Mouse (Mus musculus) midbrain, embryonic 10.5 days (tissue): Measurements from ENCODE around the gene Gimd1. TPM values are rescaled to one million over a fixed set of nuclear protein-coding genes. Genes with fewer than 3 reads are reported as not detected.

ENCODE experiments used
- DNase-seq: peaks from one replicate; pipeline ENCODE4 v3.0.0-alpha.2; 2017; ENCODE audit warnings: low spot score
- H3K27ac ChIP-seq: fragments of 300-500 bp; sonication (generic); replicated peaks from 2 replicates; pipeline ENCODE4 v1.5.1; 2016; ENCODE audit warnings: mild to moderate bottlenecking
- H3K27me3 ChIP-seq: fragments of 300-500 bp; sonication (generic); 2 replicates; pipeline ENCODE4 v1.6.1; 2016; ENCODE audit warnings: low read depth, mild to moderate bottlenecking; ENCODE audit not compliant: poor library complexity, severe bottlenecking
- H3K36me3 ChIP-seq: fragments of 300-500 bp; sonication (generic); 2 replicates; pipeline ENCODE4 v1.6.1; 2016; ENCODE audit warnings: mild to moderate bottlenecking, moderate library complexity
- H3K4me1 ChIP-seq: fragments of 300-500 bp; sonication (generic); 2 replicates; pipeline ENCODE4 v1.6.1; 2016
- H3K4me3 ChIP-seq: fragments of 300-500 bp; sonication (generic); 2 replicates; pipeline ENCODE4 v1.5.1; 2016; ENCODE audit warnings: mild to moderate bottlenecking, moderate library complexity
- H3K9me3 ChIP-seq: fragments of 300-500 bp; sonication (generic); replicated peaks from 2 replicates; pipeline ENCODE4 v1.6.1; 2016; ENCODE audit warnings: mild to moderate bottlenecking
- whole genome bisulfite sequencing: fragments of 180-500 bp; shearing (Covaris S2); methylation state at CpG from one replicate; pipeline ENCODE4 v1.1.7; 2016; 5-methylcytosine and 5-hydroxymethylcytosine counted together
- polyA plus RNA-seq: library from polyadenylated mRNA; unstranded; fragments of >200 nt; fragmentation: Nextera tagmentation; extraction: Ambion mirVana; gene quantifications from 2 replicates; pipeline ENCODE4 v1.2.1, GENCODE M21; 2016

The Gimd1 gene
- polyA plus RNA-seq: not detected in 2 replicates

DNA sequence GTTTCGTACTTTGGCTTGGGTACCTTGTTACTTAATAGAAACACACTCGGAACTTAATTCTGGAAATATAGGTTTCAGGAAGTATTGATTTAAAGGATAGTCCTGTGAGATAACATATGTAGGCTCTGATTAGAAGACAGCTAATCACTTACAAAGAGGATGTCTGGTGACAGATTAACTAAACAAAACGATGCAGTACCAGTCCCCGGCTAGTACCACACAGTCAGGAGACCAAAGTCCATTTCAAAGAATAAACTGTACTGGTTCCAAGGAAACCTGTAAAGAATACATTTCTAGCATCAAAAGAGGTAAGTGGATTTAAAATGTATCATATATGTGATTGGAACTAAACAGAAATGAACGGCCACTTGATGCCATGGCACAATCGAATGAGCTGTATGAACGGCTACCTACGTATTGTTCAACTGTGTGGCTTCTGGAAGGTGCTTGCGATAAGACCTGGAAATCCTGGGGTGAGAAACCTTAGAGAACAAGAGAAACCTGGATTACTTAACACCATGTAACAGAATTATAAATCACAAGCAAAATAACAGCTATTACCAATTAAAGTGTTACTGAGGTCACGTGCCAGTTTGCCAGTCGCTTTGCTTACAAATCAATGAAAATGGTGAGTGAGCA, at the start of gene Gimd1:
Gimd1 (plus strand) TSS at position 220 of the 639 bp plus-strand sequence.
- Histone ChIP-seq H3K4me1 (no peaks in the 10 kb centered on the region), H3K27ac (no peak within 1 kb of the TSS), H3K27me3 (no peaks in the 10 kb centered on the region), H3K9me3 (no peaks in the 10 kb centered on the region), H3K36me3 (no peaks in the 10 kb centered on the region), H3K4me3 (no peak within 1 kb of the TSS)
- 94% methylated on average over 11 of the region's 11 CpGs for WGBS
- DNase-seq: no peak

DNA sequence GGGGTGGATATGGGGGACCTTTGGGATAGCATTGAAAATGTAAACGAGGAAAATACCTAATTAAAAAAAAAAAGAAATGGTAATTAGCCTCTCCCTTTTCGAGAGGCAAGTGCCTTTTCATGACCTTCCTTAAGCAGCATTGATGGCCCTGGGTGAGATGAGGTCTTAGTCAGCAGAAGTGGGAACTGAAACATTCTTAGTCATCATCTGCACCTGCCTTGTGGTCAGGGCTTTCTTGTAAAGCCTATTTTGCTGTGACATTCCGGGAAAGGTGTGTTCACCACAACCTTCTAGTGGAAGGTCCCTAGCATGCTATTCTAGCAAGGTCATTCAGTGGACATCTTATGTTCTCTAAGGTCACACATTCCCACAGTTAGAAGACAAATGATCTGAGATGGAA, 48.4 kb upstream of the Gimd1 start:
- H3K27me3 ChIP-seq: no peaks in the 10 kb centered on the region

GRCm38 (mm10) chr3:132582339-132582738, 47.3 kb upstream of the Gimd1 start:
- Histone ChIP-seq H3K4me1 (no peaks in the 10 kb centered on the region), H3K27me3 (no peaks in the 10 kb centered on the region), H3K9me3 (no peaks in the 10 kb centered on the region), H3K4me3 (no peak overlapping the region), H3K27ac (no peak overlapping the region), H3K36me3 (no peaks in the 10 kb centered on the region)
- 66% methylated on average over 4 of the region's 4 CpGs for WGBS
- no peak for DNase-seq

More for the DNA sequence above, 48.4 kb upstream of the Gimd1 start:
- Histone ChIP-seq H3K27ac (no peak overlapping the region), H3K36me3 (no peaks in the 10 kb centered on the region), H3K4me1 (no peaks in the 10 kb centered on the region), H3K4me3 (no peak overlapping the region), H3K9me3 (no peaks in the 10 kb centered on the region)
- 85% methylated on average over 3 of the region's 3 CpGs for WGBS
- DNase-seq: no peak

DNA sequence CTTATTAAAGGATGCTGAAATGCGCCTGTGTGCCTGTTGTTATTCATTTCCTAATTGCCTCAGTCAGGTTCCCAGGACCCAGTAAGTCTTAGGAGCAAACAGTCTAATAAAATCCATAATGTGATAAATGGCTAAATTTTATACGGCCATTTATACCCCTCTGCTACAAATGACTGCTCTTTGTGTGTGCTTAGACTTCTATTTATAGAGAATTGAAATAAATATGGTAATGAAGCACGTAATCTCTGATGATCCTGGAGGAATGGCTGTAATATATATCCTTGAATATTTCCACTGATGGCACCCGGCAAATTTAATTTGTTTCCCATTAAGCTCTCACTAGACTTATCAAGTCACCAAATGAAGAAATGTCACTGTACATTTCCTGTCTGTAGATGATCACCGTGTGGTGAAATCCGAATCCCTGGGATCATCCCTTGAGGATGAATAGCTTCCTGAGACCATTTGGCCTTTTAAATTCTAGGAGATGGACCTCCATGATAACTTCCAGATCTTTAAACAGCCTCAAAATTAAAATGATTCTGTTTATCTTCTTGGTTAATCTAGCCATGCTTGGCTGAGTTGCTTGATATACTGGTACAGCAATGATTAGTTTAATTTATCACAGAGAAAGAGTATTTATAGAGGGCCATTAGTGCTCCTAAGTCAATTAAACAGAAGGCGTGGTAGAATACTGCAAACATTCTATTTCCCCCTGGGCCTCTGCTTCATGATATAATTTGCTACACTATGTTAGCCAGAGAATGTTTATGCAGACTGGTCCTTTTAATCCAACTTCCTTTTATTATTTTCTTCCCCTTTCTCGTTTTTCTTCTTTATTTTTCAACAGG, 44.3 kb upstream of the Gimd1 start:
- H3K4me3 ChIP-seq: no peak overlapping the region
- no peak overlapping the region for H3K27ac ChIP-seq
- DNase-seq: no peak
- H3K36me3 ChIP-seq: no peaks in the 10 kb centered on the region
- no peaks in the 10 kb centered on the region for H3K27me3 ChIP-seq
- no peaks in the 10 kb centered on the region for H3K4me1 ChIP-seq
- WGBS: 83% methylated on average over 8 of the region's 8 CpGs
- no peaks in the 10 kb centered on the region for H3K9me3 ChIP-seq

DNA sequence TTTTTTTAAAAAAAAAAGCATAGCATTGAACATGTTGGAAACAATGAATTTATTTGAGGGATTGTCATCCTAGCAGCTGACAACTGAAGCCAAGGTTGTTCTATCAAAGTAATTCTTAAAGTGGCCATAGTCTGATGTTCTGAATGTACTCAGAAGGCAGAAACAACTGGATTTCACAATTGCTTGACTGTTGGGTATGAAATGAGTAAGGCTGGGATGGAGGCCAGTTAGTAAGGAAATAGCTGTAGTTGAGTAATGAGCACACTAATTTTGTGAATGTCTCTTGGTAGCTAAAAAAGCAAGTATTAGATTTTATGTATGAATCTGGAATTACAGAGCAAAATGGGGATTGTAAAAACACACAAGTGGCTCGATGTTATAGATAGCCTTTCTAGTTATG, 41.5 kb upstream of the Gimd1 start:
- Histone ChIP-seq H3K27me3 (no peaks in the 10 kb centered on the region), H3K9me3 (no peaks in the 10 kb centered on the region), H3K4me3 (no peak overlapping the region), H3K27ac (no peak overlapping the region), H3K36me3 (no peaks in the 10 kb centered on the region), H3K4me1 (no peaks in the 10 kb centered on the region)
- WGBS: 87% methylated on average over 1 of the region's 1 CpGs
- DNase-seq: no peak

GRCm38 (mm10) chr3:132590010-132590409, 39.6 kb upstream of the Gimd1 start:
- Histone ChIP-seq H3K9me3 (no peaks in the 10 kb centered on the region), H3K27me3 (no peaks in the 10 kb centered on the region), H3K4me1 (no peaks in the 10 kb centered on the region), H3K36me3 (no peaks in the 10 kb centered on the region), H3K4me3 (no peak overlapping the region), H3K27ac (no peak overlapping the region)
- DNase-seq: no peak
- WGBS: 81% methylated on average over 3 of the region's 3 CpGs

DNA sequence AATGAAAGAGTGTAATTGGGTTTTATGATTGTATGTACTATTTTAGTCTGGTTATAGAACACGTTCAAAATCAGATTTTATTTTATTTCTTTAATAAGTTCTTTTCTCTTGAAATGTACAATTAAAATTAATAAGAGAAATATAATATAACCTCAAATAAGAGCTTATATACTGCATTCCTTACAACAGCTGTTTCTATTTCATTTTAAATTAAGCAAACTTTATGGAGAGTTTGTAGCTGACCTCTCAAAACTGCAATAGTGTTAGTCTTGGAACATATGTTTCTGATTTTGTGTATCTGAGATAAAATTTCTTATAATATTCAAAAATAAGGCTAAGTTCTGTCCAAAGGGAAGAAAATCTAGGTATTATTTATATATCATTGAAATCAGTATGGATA, 39.0 kb upstream of the Gimd1 start:
- no peaks in the 10 kb centered on the region for H3K36me3 ChIP-seq
- DNase-seq: no peak
- WGBS: 73% methylated on average over 1 of the region's 1 CpGs
- no peaks in the 10 kb centered on the region for H3K4me1 ChIP-seq
- no peak overlapping the region for H3K27ac ChIP-seq
- H3K9me3 ChIP-seq: no peaks in the 10 kb centered on the region
- H3K4me3 ChIP-seq: no peak overlapping the region
- H3K27me3 ChIP-seq: no peaks in the 10 kb centered on the region

DNA sequence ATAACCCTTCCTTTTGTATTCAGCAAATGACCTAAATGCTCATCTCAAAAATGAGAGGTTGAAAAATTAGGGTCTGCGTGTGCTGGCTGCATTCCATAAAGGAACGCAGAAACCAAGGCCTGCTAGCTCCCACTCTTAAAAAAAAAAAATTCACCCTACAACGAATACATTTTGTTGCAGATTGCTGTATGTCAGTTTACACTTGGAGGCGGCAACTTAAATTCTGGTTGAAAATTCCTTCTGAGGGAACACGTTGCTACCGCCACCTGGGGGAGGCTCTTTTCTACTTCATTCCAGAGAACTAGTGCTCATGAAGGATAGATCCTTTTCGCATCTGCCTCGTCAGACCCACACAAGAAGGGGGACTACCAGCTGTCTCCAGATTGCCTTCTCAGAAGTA, 879 bp upstream of the Gimd1 start:
- H3K9me3 ChIP-seq: no peaks in the 10 kb centered on the region
- H3K4me1 ChIP-seq: no peaks in the 10 kb centered on the region
- DNase-seq: no peak
- H3K27me3 ChIP-seq: no peaks in the 10 kb centered on the region
- no peak overlapping the region for H3K4me3 ChIP-seq
- no peak overlapping the region for H3K27ac ChIP-seq
- 62% methylated on average over 8 of the region's 8 CpGs for WGBS
- no peaks in the 10 kb centered on the region for H3K36me3 ChIP-seq

DNA sequence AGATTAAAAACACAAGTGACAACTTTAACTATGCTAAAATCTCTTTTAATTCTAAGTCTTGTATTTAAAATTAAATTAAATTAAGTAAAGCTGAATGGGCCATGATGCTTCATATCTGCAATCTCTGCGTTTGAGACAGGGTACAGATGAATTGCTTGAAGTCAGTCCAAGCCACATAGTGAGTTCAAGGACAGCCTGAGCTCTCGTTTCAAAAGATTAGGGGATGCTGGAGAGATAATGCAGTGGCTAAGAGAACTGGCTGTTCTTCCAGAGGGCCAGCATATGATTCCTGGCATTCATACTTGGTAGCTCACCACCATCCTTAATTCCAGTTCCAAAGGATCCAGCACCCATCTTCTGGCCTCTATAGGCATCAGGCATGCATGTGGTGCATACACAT, 3.6 kb downstream of the Gimd1 start:
- Histone ChIP-seq H3K36me3 (no peaks in the 10 kb centered on the region), H3K27ac (no peak overlapping the region), H3K27me3 (no peaks in the 10 kb centered on the region), H3K4me1 (no peaks in the 10 kb centered on the region), H3K4me3 (no peak overlapping the region), H3K9me3 (no peaks in the 10 kb centered on the region)
- DNase-seq: no peak
- WGBS: 75% methylated on average over 2 of the region's 2 CpGs

- Histone ChIP-seq H3K27me3 (no peaks in the 10 kb centered on the region), H3K27ac (no peak overlapping the region), H3K4me3 (no peak overlapping the region), H3K36me3 (no peaks in the 10 kb centered on the region), H3K4me1 (no peaks in the 10 kb centered on the region), H3K9me3 (no peaks in the 10 kb centered on the region)
- DNase-seq: no peak
- WGBS: 86% methylated on average over 3 of the region's 3 CpGs
Observed at GRCm38 (mm10) chr3:132637080-132637479, 7.5 kb downstream of the Gimd1 start.

DNA sequence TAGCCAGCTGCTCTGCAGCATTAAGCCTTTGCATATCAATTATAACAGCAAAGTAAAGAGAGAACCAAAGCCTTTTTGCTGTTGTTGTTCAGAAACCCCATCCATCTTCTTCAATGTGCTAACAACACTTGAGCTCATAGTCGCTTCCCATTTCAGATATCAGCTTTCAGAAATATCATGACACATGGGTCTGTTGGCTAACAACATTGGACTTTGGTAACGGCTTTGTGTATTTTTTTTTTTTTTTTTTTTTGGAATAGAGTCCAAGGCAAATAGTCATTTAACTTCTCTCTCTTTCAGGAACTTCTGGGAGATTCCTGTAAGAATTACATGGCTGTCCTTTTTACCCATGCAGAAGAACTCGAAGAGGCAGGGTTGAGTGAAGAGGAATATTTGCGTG, 14.5 kb downstream of the Gimd1 start:
- WGBS: 86% methylated on average over 4 of the region's 4 CpGs
- no peak for DNase-seq
- no peaks in the 10 kb centered on the region for H3K4me1 ChIP-seq
- no peaks in the 10 kb centered on the region for H3K9me3 ChIP-seq
- no peak overlapping the region for H3K27ac ChIP-seq
- H3K4me3 ChIP-seq: no peak overlapping the region
- no peaks in the 10 kb centered on the region for H3K27me3 ChIP-seq
- no peaks in the 10 kb centered on the region for H3K36me3 ChIP-seq

GRCm38 (mm10) chr3:132646814-132647213, 17.2 kb downstream of the Gimd1 start:
- WGBS: 53% methylated on average over 1 of the region's 1 CpGs
- no peak for DNase-seq
- Histone ChIP-seq H3K27ac (no peak overlapping the region), H3K36me3 (no peaks in the 10 kb centered on the region), H3K9me3 (no peaks in the 10 kb centered on the region), H3K4me1 (no peaks in the 10 kb centered on the region), H3K27me3 (no peaks in the 10 kb centered on the region), H3K4me3 (no peak overlapping the region)

GRCm38 (mm10) chr3:132649368-132649767, 19.7 kb downstream of the Gimd1 start:
- Histone ChIP-seq H3K27ac (no peak overlapping the region), H3K9me3 (no peaks in the 10 kb centered on the region), H3K27me3 (no peaks in the 10 kb centered on the region), H3K4me3 (no peak overlapping the region), H3K4me1 (no peaks in the 10 kb centered on the region), H3K36me3 (no peaks in the 10 kb centered on the region)
- DNase-seq: no peak
- 91% methylated on average over 7 of the region's 7 CpGs for WGBS
